In the genomic region with DNA sequence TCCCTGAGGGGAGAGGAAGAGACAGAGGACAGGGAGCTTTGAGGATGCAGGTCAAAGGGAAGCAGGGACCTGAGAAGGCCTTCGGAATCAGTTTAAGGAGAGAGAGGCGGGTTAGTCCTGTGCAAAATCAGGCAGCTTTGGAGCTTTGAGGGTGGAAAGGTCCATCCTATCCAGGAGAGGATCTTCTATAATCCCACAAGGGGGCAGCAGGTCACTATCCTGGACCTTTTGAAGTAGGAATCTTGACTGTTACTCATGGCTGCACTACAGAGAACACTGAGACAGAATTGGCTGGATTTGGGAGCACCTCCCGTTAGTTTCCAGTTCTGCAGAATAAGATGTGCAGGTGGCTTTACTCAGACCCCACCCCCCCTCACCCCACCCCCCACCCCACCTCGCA, we compare ENCODE assay signal across 11 mouse cellular contexts. TPM values are rescaled to one million over a fixed set of nuclear protein-coding genes. Genes with fewer than 3 reads are reported as not detected.
DNase-seq lines count a peak whose midpoint lies in the region; ATAC-seq and TF ChIP-seq lines count a peak whose summit lies in the region.
"Had no signal": no experiment of that assay in that cellular context is flagged by ENCODE, and none has a peak within 500 bp of the region (broad histone marks: within the 10 kb centered on the region; RNA-seq: fewer than 3 reads in every experiment).

No protein-coding gene starts in this region.

- H3K4me1 ChIP-seq in forebrain, embryonic 16.5 days (replicated peaks; ENCODE audit: control insufficient read depth, insufficient read depth, low read length) = no peaks in the 10 kb centered on the region
- no peaks in the 10 kb centered on the region for H3K4me1 ChIP-seq in forebrain, embryonic 11.5 days (replicated peaks; ENCODE audit: control insufficient read depth, insufficient read depth, low read length)
- H3K4me1 ChIP-seq in neural tube, embryonic 11.5 days (ENCODE audit: control insufficient read depth, insufficient read depth, low read length) = peaks cover 3% of the 10 kb centered on the region; the same call in 1 of the 2 replicates
- no peaks in the 10 kb centered on the region for H3K4me1 ChIP-seq in hindbrain, postnatal 0 days (ENCODE audit: insufficient read depth, low read length)

- H3K27ac ChIP-seq in forebrain, embryonic 16.5 days (ENCODE audit: low read length) = no peak overlapping the region
- H3K27ac ChIP-seq in forebrain, embryonic 11.5 days (ENCODE audit: low read depth, low read length) = no peak overlapping the region
- H3K27ac ChIP-seq in neural tube, embryonic 11.5 days (ENCODE audit: low read depth, low read length) = no peak overlapping the region
- H3K27ac ChIP-seq in hindbrain, postnatal 0 days = no peak overlapping the region
- H3K27ac ChIP-seq: stomach, embryonic 15.5 days had no signal

- ATAC-seq in forebrain, embryonic 16.5 days = peak; percentile 26; the same call in 1 of the 2 replicates
- ATAC-seq in forebrain, embryonic 11.5 days (replicated peaks; ENCODE audit: low FRiP score) = no peak
- ATAC-seq in neural tube, embryonic 11.5 days (ENCODE audit: insufficient read depth, low FRiP score, low TSS enrichment) = no peak
- 0 out of 2 replicates have a peak, but pooled peaks have one; percentile 27 for ATAC-seq in hindbrain, postnatal 0 days

- no peak overlapping the region for H3K9ac ChIP-seq in forebrain, embryonic 16.5 days (replicated peaks; ENCODE audit: low read depth, low read length)
- H3K9ac ChIP-seq in forebrain, embryonic 11.5 days (ENCODE audit: low read length) = no peak overlapping the region
- no peak overlapping the region for H3K9ac ChIP-seq in neural tube, embryonic 11.5 days (ENCODE audit: low read length)
- no peak overlapping the region for H3K9ac ChIP-seq in hindbrain, postnatal 0 days (replicated peaks; ENCODE audit: low read length)
- H3K9ac ChIP-seq: stomach, embryonic 15.5 days had no signal

- H3K36me3 ChIP-seq in forebrain, embryonic 16.5 days (ENCODE audit: control insufficient read depth, insufficient read depth) = peaks cover 8% of the 10 kb centered on the region
- H3K36me3 ChIP-seq in forebrain, embryonic 11.5 days (ENCODE audit: control insufficient read depth, insufficient read depth, low read length) = no peaks in the 10 kb centered on the region; the same call in 1 of the 2 replicates
- no peaks in the 10 kb centered on the region for H3K36me3 ChIP-seq in neural tube, embryonic 11.5 days (ENCODE audit: control insufficient read depth, insufficient read depth, low read length)
- H3K36me3 ChIP-seq in hindbrain, postnatal 0 days (ENCODE audit: insufficient read depth, low read length) = peaks cover 14% of the 10 kb centered on the region
- H3K36me3 ChIP-seq: stomach, embryonic 15.5 days had no signal

- H3K27me3 ChIP-seq in forebrain, embryonic 16.5 days (replicated peaks; ENCODE audit: control insufficient read depth, insufficient read depth, low read length) = no peaks in the 10 kb centered on the region
- H3K27me3 ChIP-seq in forebrain, embryonic 11.5 days (ENCODE audit: control insufficient read depth, insufficient read depth, low read length) = no peaks in the 10 kb centered on the region
- no peaks in the 10 kb centered on the region for H3K27me3 ChIP-seq in neural tube, embryonic 11.5 days (ENCODE audit: control insufficient read depth, insufficient read depth, low read length)
- no peaks in the 10 kb centered on the region for H3K27me3 ChIP-seq in hindbrain, postnatal 0 days (ENCODE audit: insufficient read depth, low read length)
- H3K27me3 ChIP-seq: stomach, embryonic 15.5 days had no signal

- 48% methylated on average over 4 of the region's 4 CpGs for WGBS in forebrain, embryonic 16.5 days
- 42% methylated on average over 4 of the region's 4 CpGs for WGBS in forebrain, embryonic 11.5 days
- 50% methylated on average over 4 of the region's 4 CpGs for WGBS in neural tube, embryonic 11.5 days
- WGBS in hindbrain, postnatal 0 days = 51% methylated on average over 4 of the region's 4 CpGs

- H3K9me3 ChIP-seq in forebrain, embryonic 16.5 days (ENCODE audit: control insufficient read depth, low read length) = no peaks in the 10 kb centered on the region
- H3K9me3 ChIP-seq in forebrain, embryonic 11.5 days (ENCODE audit: control insufficient read depth, low read length) = no peaks in the 10 kb centered on the region
- H3K9me3 ChIP-seq in neural tube, embryonic 11.5 days (ENCODE audit: control insufficient read depth, low read length) = no peaks in the 10 kb centered on the region
- H3K9me3 ChIP-seq in hindbrain, postnatal 0 days (ENCODE audit: low read length) = no peaks in the 10 kb centered on the region
- H3K9me3 ChIP-seq: stomach, embryonic 15.5 days had no signal

- H3K4me3 ChIP-seq in forebrain, embryonic 16.5 days (replicated peaks; ENCODE audit: low read length) = no peak overlapping the region
- no peak overlapping the region for H3K4me3 ChIP-seq in forebrain, embryonic 11.5 days (ENCODE audit: low read depth, low read length)
- no peak overlapping the region for H3K4me3 ChIP-seq in neural tube, embryonic 11.5 days (ENCODE audit: low read depth, low read length)
- no peak overlapping the region for H3K4me3 ChIP-seq in hindbrain, postnatal 0 days (ENCODE audit: low read length)
- H3K4me3 ChIP-seq: myocyte; stomach, embryonic 15.5 days had no signal

- peak; percentile 65 for TF ChIP-seq CTCF in hindbrain, postnatal 0 days (IDR thresholded peaks at IDR 0.05; ENCODE audit: low read depth)

- DNase-seq in forebrain, embryonic 11.5 days (ENCODE audit: low spot score) = no peak
- peak; percentile 57 for DNase-seq in neural tube, embryonic 11.5 days (ENCODE audit: low spot score)
- DNase-seq in neural tube, embryonic 10.5 days (ENCODE audit: extremely low spot score, low spot score) = no peak
- DNase-seq in hindbrain, postnatal 0 days (ENCODE audit: low spot score) = peak; percentile 69
- DNase-seq in c-Kit-positive CD71-positive TER-119-positive erythroid progenitor cells, embryonic 14.5 days (ENCODE audit: low spot score) = no peak
- no peak for DNase-seq in layer of hippocampus, adult 11-12 months (ENCODE audit: low spot score)
- DNase-seq in right cerebral cortex, postnatal 36 days (ENCODE audit: low spot score in 2 of 2) = no peak
- DNase-seq: heart, adult 11 months had no signal

- H3K4me2 ChIP-seq in forebrain, embryonic 16.5 days (ENCODE audit: low read length) = no peak overlapping the region
- no peak overlapping the region for H3K4me2 ChIP-seq in forebrain, embryonic 11.5 days (ENCODE audit: low read depth, low read length, severe bottlenecking)
- no peak overlapping the region for H3K4me2 ChIP-seq in neural tube, embryonic 11.5 days (ENCODE audit: low read depth)
- H3K4me2 ChIP-seq in hindbrain, postnatal 0 days (ENCODE audit: low read depth, low read length) = no peak overlapping the region
- H3K4me2 ChIP-seq: stomach, embryonic 15.5 days had no signal

RNA-seq across cellular contexts. Expression of a gene that starts 11.0 kb away (rescaled TPM):
- polyA plus RNA-seq in forebrain, embryonic 16.5 days (2015; fragmentation: Nextera tagmentation; extraction: Ambion mirVana) = 6.3 and 10.3 TPM in 2 replicates
- 5.8 and 7.7 TPM in 2 replicates for polyA plus RNA-seq in forebrain, embryonic 11.5 days (2014; fragmentation: Nextera tagmentation; extraction: Ambion mirVana)
- 4.1 TPM in 2 replicates for polyA plus RNA-seq in neural tube, embryonic 11.5 days (2014; fragmentation: Nextera tagmentation; extraction: Ambion mirVana)
- total RNA-seq in hindbrain, postnatal 0 days (2014; rRNA removed) = 24.2 and 28.6 TPM in 2 replicates
- 10.3 and 10.6 TPM in 2 replicates for polyA plus RNA-seq in hindbrain, postnatal 0 days (2015; fragmentation: Nextera tagmentation; extraction: Ambion mirVana)

RNA-seq across cellular contexts. Expression of a gene that starts 11.9 kb away (rescaled TPM):
- polyA plus RNA-seq in forebrain, embryonic 16.5 days (2015; fragmentation: Nextera tagmentation; extraction: Ambion mirVana) = 0.43 and 1.2 TPM in 2 replicates
- polyA plus RNA-seq in forebrain, embryonic 11.5 days (2014; fragmentation: Nextera tagmentation; extraction: Ambion mirVana) = 2.2 and 2.5 TPM in 2 replicates
- 1.8 and 1.9 TPM in 2 replicates for polyA plus RNA-seq in neural tube, embryonic 11.5 days (2014; fragmentation: Nextera tagmentation; extraction: Ambion mirVana)
- 3.1 and 3.2 TPM in 2 replicates for total RNA-seq in hindbrain, postnatal 0 days (2014; rRNA removed)
- polyA plus RNA-seq in hindbrain, postnatal 0 days (2015; fragmentation: Nextera tagmentation; extraction: Ambion mirVana) = 0.45 and 1.1 TPM in 2 replicates

RNA-seq across cellular contexts. Expression of a gene that starts 13.4 kb away (rescaled TPM):
- polyA plus RNA-seq in forebrain, embryonic 16.5 days (2015; fragmentation: Nextera tagmentation; extraction: Ambion mirVana) = 1.3 and 1.9 TPM in 2 replicates
- 1.3 and 1.5 TPM in 2 replicates for polyA plus RNA-seq in forebrain, embryonic 11.5 days (2014; fragmentation: Nextera tagmentation; extraction: Ambion mirVana)
- 0.54 and 0.89 TPM in 2 replicates for polyA plus RNA-seq in neural tube, embryonic 11.5 days (2014; fragmentation: Nextera tagmentation; extraction: Ambion mirVana)
- 6.3 and 7.3 TPM in 2 replicates for total RNA-seq in hindbrain, postnatal 0 days (2014; rRNA removed)
- polyA plus RNA-seq in hindbrain, postnatal 0 days (2015; fragmentation: Nextera tagmentation; extraction: Ambion mirVana) = 1.3 and 1.6 TPM in 2 replicates

RNA-seq across cellular contexts. Expression of a gene that starts 33.5 kb away (rescaled TPM):
- polyA plus RNA-seq in forebrain, embryonic 16.5 days (2015; fragmentation: Nextera tagmentation; extraction: Ambion mirVana) = 111 and 126 TPM in 2 replicates
- 80.7 and 85.0 TPM in 2 replicates for polyA plus RNA-seq in forebrain, embryonic 11.5 days (2014; fragmentation: Nextera tagmentation; extraction: Ambion mirVana)
- 111 TPM in 2 replicates for polyA plus RNA-seq in neural tube, embryonic 11.5 days (2014; fragmentation: Nextera tagmentation; extraction: Ambion mirVana)
- total RNA-seq in hindbrain, postnatal 0 days (2014; rRNA removed) = 72.1 and 101 TPM in 2 replicates
- 138 and 143 TPM in 2 replicates for polyA plus RNA-seq in hindbrain, postnatal 0 days (2015; fragmentation: Nextera tagmentation; extraction: Ambion mirVana)

RNA-seq across cellular contexts. Expression of a gene that starts 33.6 kb away (rescaled TPM):
- 0.36 and 0.99 TPM in 2 replicates for polyA plus RNA-seq in forebrain, embryonic 16.5 days (2015; fragmentation: Nextera tagmentation; extraction: Ambion mirVana)
- polyA plus RNA-seq in forebrain, embryonic 11.5 days (2014; fragmentation: Nextera tagmentation; extraction: Ambion mirVana) = 2.0 TPM in 2 replicates
- polyA plus RNA-seq in neural tube, embryonic 11.5 days (2014; fragmentation: Nextera tagmentation; extraction: Ambion mirVana) = 1.3 and 1.4 TPM in 2 replicates
- total RNA-seq in hindbrain, postnatal 0 days (2014; rRNA removed) = 1.9 and 5.2 TPM in 2 replicates
- 3.1 and 4.1 TPM in 2 replicates for polyA plus RNA-seq in hindbrain, postnatal 0 days (2015; fragmentation: Nextera tagmentation; extraction: Ambion mirVana)

Comparison
In these comparisons a context has a peak if more than half of its experiments do, and no peak if none do; other contexts are left out.
1. ATAC-seq: peak in forebrain, embryonic 16.5 days (single experiment) and hindbrain, postnatal 0 days (single experiment); none in forebrain, embryonic 11.5 days (single experiment) and neural tube, embryonic 11.5 days (single experiment).
2. DNase-seq: peak in neural tube, embryonic 11.5 days (single experiment) and hindbrain, postnatal 0 days (single experiment); none in forebrain, embryonic 11.5 days (single experiment), neural tube, embryonic 10.5 days (single experiment), c-Kit-positive CD71-positive TER-119-positive erythroid progenitor cells, embryonic 14.5 days (single experiment), layer of hippocampus, adult 11-12 months (single experiment) and right cerebral cortex, postnatal 36 days (0 of 2).